Mouse (Mus musculus): ENCODE results near the gene Nans.

Nans gene

GRCm38 (mm10) chr4:46485696-46486417 lies 3.2 kb upstream of the Nans start:
- peak; percentile 59 for DNase-seq (ENCODE audit: low spot score)

- DNase-seq (ENCODE audit: low spot score) = peak; percentile 35
These were observed 1.7 kb upstream of the Nans start for GRCm38 (mm10) chr4:46487348-46487747.

- no peak for DNase-seq (ENCODE audit: low spot score)
These were observed 4.0 kb downstream of the Nans start for GRCm38 (mm10) chr4:46493071-46493470.

- DNase-seq (ENCODE audit: low spot score) = no peak
These were observed 6.5 kb downstream of the Nans start for GRCm38 (mm10) chr4:46495543-46495942.

GRCm38 (mm10) chr4:46497286-46497892 lies 8.3 kb downstream of the Nans start:
- peak; percentile 47 for DNase-seq (ENCODE audit: low spot score)

GRCm38 (mm10) chr4:46498511-46498910 lies 9.5 kb downstream of the Nans start:
- no peak for DNase-seq (ENCODE audit: low spot score)

- no peak for DNase-seq (ENCODE audit: low spot score)
These were observed 9.9 kb downstream of the Nans start for GRCm38 (mm10) chr4:46498976-46499375.

- DNase-seq (ENCODE audit: low spot score) = no peak
These were observed 13.8 kb downstream of the Nans start for GRCm38 (mm10) chr4:46502606-46503502.

- no peak for DNase-seq (ENCODE audit: low spot score)
These were observed 14.8 kb downstream of the Nans start for GRCm38 (mm10) chr4:46503881-46504280.

- no peak for DNase-seq (ENCODE audit: low spot score)
These were observed 16.5 kb downstream of the Nans start for GRCm38 (mm10) chr4:46505361-46506057.

- peak; percentile 96 for DNase-seq (ENCODE audit: low spot score)
These were observed 18.0 kb downstream of the Nans start for GRCm38 (mm10) chr4:46506801-46507610.

GRCm38 (mm10) chr4:46507736-46508460 lies 18.9 kb downstream of the Nans start:
- peak; percentile 76 for DNase-seq (ENCODE audit: low spot score)

GRCm38 (mm10) chr4:46520491-46520890 lies 31.4 kb downstream of the Nans start:
- DNase-seq (ENCODE audit: low spot score) = no peak

GRCm38 (mm10) chr4:46521457-46521856 lies 32.4 kb downstream of the Nans start:
- DNase-seq (ENCODE audit: low spot score) = no peak

GRCm38 (mm10) chr4:46523324-46523723 lies 34.3 kb downstream of the Nans start:
- no peak for DNase-seq (ENCODE audit: low spot score)

GRCm38 (mm10) chr4:46526226-46526625 lies 37.2 kb downstream of the Nans start:
- no peak for DNase-seq (ENCODE audit: low spot score)

- DNase-seq (ENCODE audit: low spot score) = no peak
These were observed 37.9 kb downstream of the Nans start for GRCm38 (mm10) chr4:46526798-46527557.

- DNase-seq (ENCODE audit: low spot score) = no peak
These were observed 38.5 kb downstream of the Nans start for GRCm38 (mm10) chr4:46527558-46527926.

- no peak for DNase-seq (ENCODE audit: low spot score)
These were observed 40.7 kb downstream of the Nans start for GRCm38 (mm10) chr4:46529722-46530121.

- DNase-seq (ENCODE audit: low spot score) = no peak
These were observed 43.5 kb downstream of the Nans start for GRCm38 (mm10) chr4:46532511-46532910.

All from testis, postnatal 14 days (tissue).